Mouse (Mus musculus): ENCODE results near the gene Zfp503.

The Zfp503 gene

GRCm38 (mm10) chr14:21968978-21969377 is 20.4 kb downstream of the Zfp503 start:
- peak; percentile 49 to 59 for DNase-seq (ENCODE audit: low spot score in 2 of 2)

- DNase-seq (ENCODE audit: low spot score in 2 of 2): no peak
These were observed 21.9 kb downstream of the Zfp503 start for GRCm38 (mm10) chr14:21967375-21968010.

GRCm38 (mm10) chr14:21966276-21966675 is 23.1 kb downstream of the Zfp503 start:
- no peak for DNase-seq (ENCODE audit: low spot score in 2 of 2)

- no peak for DNase-seq (ENCODE audit: low spot score in 2 of 2)
These were observed 26.9 kb downstream of the Zfp503 start for GRCm38 (mm10) chr14:21962381-21963050.

GRCm38 (mm10) chr14:21959243-21959642 is 30.2 kb downstream of the Zfp503 start:
- DNase-seq (ENCODE audit: low spot score in 2 of 2): no peak

- DNase-seq (ENCODE audit: low spot score in 2 of 2): no peak
These were observed 30.8 kb downstream of the Zfp503 start for GRCm38 (mm10) chr14:21958643-21959042.

GRCm38 (mm10) chr14:21952541-21952940 is 36.9 kb downstream of the Zfp503 start:
- peak in 1 of 2 experiments; percentile 11 for DNase-seq (ENCODE audit: low spot score in 2 of 2)

GRCm38 (mm10) chr14:21951896-21952523 is 37.4 kb downstream of the Zfp503 start:
- no peak for DNase-seq (ENCODE audit: low spot score in 2 of 2)

GRCm38 (mm10) chr14:21944946-21945345 is 44.5 kb downstream of the Zfp503 start:
- no peak for DNase-seq (ENCODE audit: low spot score in 2 of 2)

GRCm38 (mm10) chr14:21941581-21941980 is 47.8 kb downstream of the Zfp503 start:
- DNase-seq (ENCODE audit: low spot score in 2 of 2): no peak

GRCm38 (mm10) chr14:21937116-21937515 is 52.3 kb downstream of the Zfp503 start:
- DNase-seq (ENCODE audit: low spot score in 2 of 2): no peak

- no peak for DNase-seq (ENCODE audit: low spot score in 2 of 2)
These were observed 53.2 kb downstream of the Zfp503 start for GRCm38 (mm10) chr14:21936102-21936630.

Data from urinary bladder, postnatal 36 days (tissue).